Comparison of ENCODE assay signal across 9 mouse cellular contexts in genomic region chr13:58232611-58233010, GRCm38 (mm10). TPM values are rescaled to one million over a fixed set of nuclear protein-coding genes. Genes with fewer than 3 reads are reported as not detected.
DNase-seq lines count a peak whose midpoint lies in the region; ATAC-seq and TF ChIP-seq lines count a peak whose summit lies in the region.
"Had no signal": no experiment of that assay in that cellular context is flagged by ENCODE, and none has a peak within 500 bp of the region (broad histone marks: within the 10 kb centered on the region; RNA-seq: fewer than 3 reads in every experiment).

No protein-coding gene starts in this region.

- no peaks in the 10 kb centered on the region for H3K27me3 ChIP-seq in midbrain, embryonic 14.5 days (ENCODE audit: control insufficient read depth, insufficient read depth, low read length)
- H3K27me3 ChIP-seq in midbrain, embryonic 11.5 days (ENCODE audit: control insufficient read depth, insufficient read depth, low read length), result no peaks in the 10 kb centered on the region
- H3K27me3 ChIP-seq in Patski, result no peaks in the 10 kb centered on the region
- no peaks in the 10 kb centered on the region for H3K27me3 ChIP-seq in heart, postnatal 0 days (ENCODE audit: control insufficient read depth, insufficient read depth, low read length)
- H3K27me3 ChIP-seq in limb, embryonic 11.5 days (ENCODE audit: control insufficient read depth, insufficient read depth, low read length), result no peaks in the 10 kb centered on the region
- H3K27me3 ChIP-seq in midbrain, embryonic 16.5 days (ENCODE audit: control insufficient read depth, insufficient read depth, low read depth, low read length), result no peaks in the 10 kb centered on the region
- H3K27me3 ChIP-seq: liver, embryonic 15.5 days had no signal

- H3K4me2 ChIP-seq in midbrain, embryonic 14.5 days (ENCODE audit: low read length), result no peak overlapping the region
- no peak overlapping the region for H3K4me2 ChIP-seq in midbrain, embryonic 11.5 days
- no peak overlapping the region for H3K4me2 ChIP-seq in heart, postnatal 0 days (ENCODE audit: low read depth, low read length)
- H3K4me2 ChIP-seq in limb, embryonic 11.5 days (ENCODE audit: low read depth, severe bottlenecking), result no peak overlapping the region
- no peak overlapping the region for H3K4me2 ChIP-seq in midbrain, embryonic 16.5 days (ENCODE audit: low read length)
- H3K4me2 ChIP-seq: liver, embryonic 15.5 days had no signal

- no peak for ATAC-seq in midbrain, embryonic 14.5 days (ENCODE audit: low FRiP score, low TSS enrichment)
- ATAC-seq in midbrain, embryonic 11.5 days (ENCODE audit: low FRiP score), result no peak
- peak; percentile 57 for ATAC-seq in Patski
- ATAC-seq in heart, postnatal 0 days (ENCODE audit: insufficient read depth, low read depth), result peak; percentile 51
- no peak for ATAC-seq in limb, embryonic 11.5 days (ENCODE audit: insufficient number of reproducible peaks, low FRiP score, low TSS enrichment, low read depth)
- ATAC-seq in midbrain, embryonic 16.5 days, result no peak

- TF ChIP-seq CTCF in Patski (IDR thresholded peaks at IDR 0.05), result peak; percentile 63
- peak; percentile 61 for TF ChIP-seq CTCF in heart, postnatal 0 days (IDR thresholded peaks at IDR 0.05; ENCODE audit: low read depth)

- H3K4me1 ChIP-seq in midbrain, embryonic 14.5 days (ENCODE audit: control insufficient read depth, insufficient read depth, low read length), result no peaks in the 10 kb centered on the region
- no peaks in the 10 kb centered on the region for H3K4me1 ChIP-seq in midbrain, embryonic 11.5 days (ENCODE audit: control insufficient read depth, insufficient read depth, low read length)
- no peaks in the 10 kb centered on the region for H3K4me1 ChIP-seq in heart, postnatal 0 days (ENCODE audit: control insufficient read depth, insufficient read depth)
- H3K4me1 ChIP-seq in limb, embryonic 11.5 days (ENCODE audit: control insufficient read depth, insufficient read depth, low read length), result no peaks in the 10 kb centered on the region
- no peaks in the 10 kb centered on the region for H3K4me1 ChIP-seq in midbrain, embryonic 16.5 days (ENCODE audit: control insufficient read depth, insufficient read depth, low read length)
- H3K4me1 ChIP-seq: liver, embryonic 15.5 days had no signal

- in situ Hi-C loops in Patski (cut with MboI; ENCODE audit: low pct_unique_long_range_greater_than_20kb), result no loop called here

- 50% methylated on average over 5 of the region's 5 CpGs for whole genome bisulfite sequencing in midbrain, embryonic 14.5 days
- WGBS in midbrain, embryonic 11.5 days, result 46% methylated on average over 5 of the region's 5 CpGs
- WGBS in heart, postnatal 0 days, result 38% methylated on average over 5 of the region's 5 CpGs
- 50% methylated on average over 5 of the region's 5 CpGs for WGBS in limb, embryonic 11.5 days
- 35% methylated on average over 5 of the region's 5 CpGs for WGBS in midbrain, embryonic 16.5 days

- H3K9me3 ChIP-seq in midbrain, embryonic 14.5 days (ENCODE audit: control insufficient read depth, low read length), result no peaks in the 10 kb centered on the region
- H3K9me3 ChIP-seq in midbrain, embryonic 11.5 days (ENCODE audit: control insufficient read depth, low read length), result no peaks in the 10 kb centered on the region
- no peaks in the 10 kb centered on the region for H3K9me3 ChIP-seq in heart, postnatal 0 days (replicated peaks; ENCODE audit: control insufficient read depth, low read length)
- H3K9me3 ChIP-seq in limb, embryonic 11.5 days (ENCODE audit: control insufficient read depth, low read length), result no peaks in the 10 kb centered on the region
- H3K9me3 ChIP-seq in midbrain, embryonic 16.5 days (replicated peaks; ENCODE audit: control insufficient read depth, low read length, poor library complexity, severe bottlenecking), result no peaks in the 10 kb centered on the region
- H3K9me3 ChIP-seq: liver, embryonic 15.5 days had no signal

- peaks cover 6% of the 10 kb centered on the region; the same call in 1 of the 2 replicates for H3K36me3 ChIP-seq in midbrain, embryonic 14.5 days (ENCODE audit: control insufficient read depth, insufficient read depth, low read length)
- no peaks in the 10 kb centered on the region for H3K36me3 ChIP-seq in midbrain, embryonic 11.5 days (ENCODE audit: control insufficient read depth, insufficient read depth, low read length)
- peaks cover 9% of the 10 kb centered on the region for H3K36me3 ChIP-seq in heart, postnatal 0 days (replicated peaks; ENCODE audit: control insufficient read depth, insufficient read depth, low read length)
- H3K36me3 ChIP-seq in limb, embryonic 11.5 days (ENCODE audit: control insufficient read depth, insufficient read depth, low read length), result no peaks in the 10 kb centered on the region
- H3K36me3 ChIP-seq in midbrain, embryonic 16.5 days (ENCODE audit: control insufficient read depth, insufficient read depth, low read length), result no peaks in the 10 kb centered on the region
- H3K36me3 ChIP-seq: liver, embryonic 15.5 days had no signal

- H3K9ac ChIP-seq in midbrain, embryonic 14.5 days (replicated peaks; ENCODE audit: low read length), result no peak overlapping the region
- H3K9ac ChIP-seq in midbrain, embryonic 11.5 days (ENCODE audit: low read length), result no peak overlapping the region
- no peak overlapping the region for H3K9ac ChIP-seq in heart, postnatal 0 days (replicated peaks; ENCODE audit: low read depth, low read length)
- H3K9ac ChIP-seq in limb, embryonic 11.5 days (ENCODE audit: low read length), result no peak overlapping the region
- no peak overlapping the region for H3K9ac ChIP-seq in midbrain, embryonic 16.5 days (ENCODE audit: low read depth, low read length)
- H3K9ac ChIP-seq: liver, embryonic 15.5 days had no signal

- TF ChIP-seq EP300 in heart, postnatal 0 days (IDR thresholded peaks at IDR 0.05; ENCODE audit: low read depth), result no peak

- CTCF ChIA-PET in Patski (lab: Charles Lee), result interaction anchor here (0.7 to 1.2 kb wide), 2 partner anchors 17 to 50 kb away, joined by 3 to 4 read pairs; partner anchors contain the start of gene Ubqln1

- POLR2A ChIA-PET in Patski (lab: Charles Lee), result interaction anchor here (0.6 kb wide), 1 partner anchor 105 kb away, joined by 3 read pairs; no protein-coding TSS in a partner anchor

- peak; percentile 56 for DNase-seq in midbrain, embryonic 14.5 days
- no peak for DNase-seq in midbrain, embryonic 11.5 days (ENCODE audit: low spot score, missing footprints)
- no peak for DNase-seq in Patski (ENCODE audit: low read depth, low spot score)
- peak; percentile 71 to 72 for DNase-seq in cerebellum, postnatal 10 days
- DNase-seq in heart, postnatal 0 days (ENCODE audit: low spot score), result peak; percentile 26
- DNase-seq in limb, embryonic 11.5 days (ENCODE audit: low spot score), result peak; percentile 28
- DNase-seq in spleen, adult 18-20 months, result peak; percentile 19 to 39

- H3K4me3 ChIP-seq in midbrain, embryonic 14.5 days (replicated peaks; ENCODE audit: low read depth, low read length), result no peak overlapping the region
- H3K4me3 ChIP-seq in midbrain, embryonic 11.5 days (ENCODE audit: low read depth, low read length), result no peak overlapping the region
- H3K4me3 ChIP-seq in heart, postnatal 0 days (ENCODE audit: low read depth, low read length), result no peak overlapping the region
- no peak overlapping the region for H3K4me3 ChIP-seq in limb, embryonic 11.5 days (ENCODE audit: low read depth, low read length)
- H3K4me3 ChIP-seq in midbrain, embryonic 16.5 days (ENCODE audit: low read depth, low read length), result no peak overlapping the region
- H3K4me3 ChIP-seq: liver, embryonic 15.5 days had no signal

- H3K27ac ChIP-seq in midbrain, embryonic 14.5 days (replicated peaks; ENCODE audit: low read depth, low read length), result no peak overlapping the region
- H3K27ac ChIP-seq in midbrain, embryonic 11.5 days (ENCODE audit: low read depth, low read length), result no peak overlapping the region
- H3K27ac ChIP-seq in heart, postnatal 0 days (ENCODE audit: low read depth), result no peak overlapping the region
- no peak overlapping the region for H3K27ac ChIP-seq in limb, embryonic 11.5 days (replicated peaks; ENCODE audit: low read depth, low read length)
- no peak overlapping the region for H3K27ac ChIP-seq in midbrain, embryonic 16.5 days (ENCODE audit: low read length)
- H3K27ac ChIP-seq: liver, embryonic 15.5 days had no signal

RNA-seq across cellular contexts. Expression of gene Ubqln1, which starts 17.2 kb away (rescaled TPM):
- 100 and 112 TPM in 2 replicates for polyA plus RNA-seq in midbrain, embryonic 14.5 days (2014; fragmentation: Nextera tagmentation; extraction: Ambion mirVana)
- 150 and 155 TPM in 2 replicates for polyA plus RNA-seq in midbrain, embryonic 11.5 days (2014; fragmentation: Nextera tagmentation; extraction: Ambion mirVana)
- polyA plus RNA-seq in Patski (2021), result 132 TPM
- total RNA-seq in heart, postnatal 0 days (2014; rRNA removed; ENCODE audit: low replicate concordance), result 105 and 125 TPM in 2 replicates
- polyA plus RNA-seq in heart, postnatal 0 days (2015; fragmentation: Nextera tagmentation; extraction: Ambion mirVana), result 45.7 and 48.6 TPM in 2 replicates
- 136 and 160 TPM in 2 replicates for polyA plus RNA-seq in limb, embryonic 11.5 days (2014; fragmentation: Nextera tagmentation; extraction: Ambion mirVana)
- 132 and 133 TPM in 2 replicates for polyA plus RNA-seq in midbrain, embryonic 16.5 days (2015; fragmentation: Nextera tagmentation; extraction: Ambion mirVana)

RNA-seq across cellular contexts. Expression of gene Gkap1, which starts 42.9 kb away (rescaled TPM):
- 25.2 TPM in 2 replicates for polyA plus RNA-seq in midbrain, embryonic 14.5 days (2014; fragmentation: Nextera tagmentation; extraction: Ambion mirVana)
- polyA plus RNA-seq in midbrain, embryonic 11.5 days (2014; fragmentation: Nextera tagmentation; extraction: Ambion mirVana), result 40.8 and 45.5 TPM in 2 replicates
- polyA plus RNA-seq in Patski (2021), result 70.2 TPM
- 16.0 and 16.6 TPM in 2 replicates for total RNA-seq in heart, postnatal 0 days (2014; rRNA removed; ENCODE audit: low replicate concordance)
- polyA plus RNA-seq in heart, postnatal 0 days (2015; fragmentation: Nextera tagmentation; extraction: Ambion mirVana), result 16.2 and 17.4 TPM in 2 replicates
- polyA plus RNA-seq in limb, embryonic 11.5 days (2014; fragmentation: Nextera tagmentation; extraction: Ambion mirVana), result 22.9 and 23.3 TPM in 2 replicates
- polyA plus RNA-seq in midbrain, embryonic 16.5 days (2015; fragmentation: Nextera tagmentation; extraction: Ambion mirVana), result 20.4 and 22.7 TPM in 2 replicates

Comparison
In these comparisons a context has a peak if more than half of its experiments do, and no peak if none do; other contexts are left out.
1. DNase-seq: peak in midbrain, embryonic 14.5 days (single experiment), cerebellum, postnatal 10 days (2 of 2), heart, postnatal 0 days (single experiment), limb, embryonic 11.5 days (single experiment) and spleen, adult 18-20 months (2 of 2); none in midbrain, embryonic 11.5 days (single experiment) and Patski (single experiment).
2. ATAC-seq: peak in Patski (single experiment) and heart, postnatal 0 days (single experiment); none in midbrain, embryonic 14.5 days (single experiment), midbrain, embryonic 11.5 days (single experiment), limb, embryonic 11.5 days (single experiment) and midbrain, embryonic 16.5 days (single experiment).